Mouse (Mus musculus): ENCODE measurements around the gene Ankrd11. TPM values are rescaled to one million over a fixed set of nuclear protein-coding genes. Genes with fewer than 3 reads are reported as not detected.

Gene Ankrd11
- polyA plus RNA-seq, 1 experiment from 2014 or later: 13.6 TPM

DNA sequence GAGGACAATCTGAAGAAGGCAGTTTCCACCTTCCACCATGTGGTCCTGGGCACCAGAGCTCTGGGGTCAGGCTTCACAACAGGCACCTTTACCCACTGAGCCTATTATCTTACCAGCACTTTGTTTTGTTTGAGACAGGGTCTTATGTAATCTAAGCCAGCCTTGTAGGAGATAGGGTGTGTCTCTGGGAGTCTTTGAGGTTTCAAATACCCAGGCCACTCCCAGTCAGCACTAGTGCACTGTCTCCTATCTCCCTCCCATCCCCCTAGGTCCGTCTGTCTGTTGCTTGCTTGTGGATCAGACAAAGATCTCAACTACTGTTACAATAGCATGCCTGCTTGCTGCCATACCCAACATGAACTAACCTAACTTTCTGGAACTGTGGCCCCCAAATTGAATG, 81.1 kb downstream of the Ankrd11 start:
- DNase-seq (peak; percentile 62), ATAC-seq (ENCODE audit: low read depth) (peak; percentile 95)
- WGBS (ENCODE audit: insufficient replicate concordance): 10% methylated on average over 1 of the region's 1 CpGs
- peak overlapping the region; percentile 49 for H3K4me2 ChIP-seq
- H3K4me1 ChIP-seq (replicated peaks): peaks cover 94% of the 10 kb centered on the region
- H3K9me3 ChIP-seq (replicated peaks): no peaks in the 10 kb centered on the region
- H3K36me3 ChIP-seq: 0 out of 2 replicates have a peak, but pooled peaks cover 4% of the 10 kb centered on the region
- H3K27me3 ChIP-seq: no peaks in the 10 kb centered on the region
- peak overlapping the region; percentile 70 for H3K27ac ChIP-seq
- 0 out of 2 replicates have a peak overlapping the region, but pooled peaks have one; percentile 47 for H3K9ac ChIP-seq
- no peak overlapping the region for H3K4me3 ChIP-seq (replicated peaks)

DNA sequence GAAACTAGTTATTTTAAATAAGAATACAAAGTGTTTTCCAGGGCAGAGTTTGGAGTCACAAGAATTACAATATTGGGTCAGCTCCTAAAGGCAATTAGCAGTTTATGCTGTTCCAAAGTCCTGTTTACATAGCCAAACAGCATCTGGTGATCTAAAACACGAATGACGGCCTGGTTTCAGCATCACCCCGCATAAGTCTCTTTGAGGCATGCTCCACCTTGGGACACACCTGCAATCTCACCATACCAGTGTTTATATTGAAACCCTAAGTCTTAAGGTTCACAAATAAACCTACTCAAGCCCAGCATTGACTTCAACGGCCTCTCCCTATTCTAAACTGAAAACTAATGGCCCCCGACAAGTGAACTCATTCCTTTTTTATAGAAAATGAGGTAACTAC, 81.8 kb downstream of the Ankrd11 start:
- ATAC-seq (ENCODE audit: low read depth): no peak
- Histone ChIP-seq H3K4me3 (replicated peaks) (no peak overlapping the region), H3K4me1 (replicated peaks) (peaks cover 94% of the 10 kb centered on the region), H3K27ac (peak overlapping the region; percentile 70; the same call in 1 of the 2 replicates), H3K36me3 (no peaks in the 10 kb centered on the region), H3K9ac (no peak overlapping the region), H3K4me2 (peak overlapping the region; percentile 49), H3K27me3 (no peaks in the 10 kb centered on the region), H3K9me3 (replicated peaks) (no peaks in the 10 kb centered on the region)
- WGBS (ENCODE audit: insufficient replicate concordance): 70% methylated on average over 5 of the region's 5 CpGs
- no peak for DNase-seq

DNA sequence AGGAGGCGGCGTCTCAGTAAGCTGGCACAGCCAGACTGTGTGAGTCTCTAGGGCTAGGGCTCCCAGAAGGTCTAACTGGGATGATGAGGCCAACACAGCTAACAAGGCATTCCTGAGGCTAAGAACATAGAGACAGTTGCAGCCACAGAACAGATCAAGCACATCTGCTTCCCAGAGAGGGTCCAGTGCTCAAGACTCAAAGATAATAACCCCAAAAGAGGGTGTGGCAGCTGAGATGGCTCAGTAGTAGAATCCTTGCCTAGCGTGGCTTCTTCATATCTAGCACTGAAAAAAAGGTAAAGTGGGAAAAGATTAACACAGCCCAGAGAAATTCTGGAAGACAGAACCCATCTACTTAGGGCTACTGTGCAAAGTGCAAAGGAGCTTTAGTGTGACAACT, 86.1 kb downstream of the Ankrd11 start:
- H3K4me3 ChIP-seq (replicated peaks): no peak overlapping the region
- H3K36me3 ChIP-seq: no peaks in the 10 kb centered on the region
- whole genome bisulfite sequencing (ENCODE audit: insufficient replicate concordance): 53% methylated on average over 3 of the region's 3 CpGs
- H3K27ac ChIP-seq: peak overlapping the region; percentile 40
- peak; percentile 32 for DNase-seq
- peak; percentile 75 for ATAC-seq (ENCODE audit: low read depth)
- no peak overlapping the region for H3K9ac ChIP-seq
- H3K4me2 ChIP-seq: peak overlapping the region; percentile 32
- H3K27me3 ChIP-seq: no peaks in the 10 kb centered on the region
- peaks cover 94% of the 10 kb centered on the region for H3K4me1 ChIP-seq (replicated peaks)
- no peaks in the 10 kb centered on the region for H3K9me3 ChIP-seq (replicated peaks)

DNA sequence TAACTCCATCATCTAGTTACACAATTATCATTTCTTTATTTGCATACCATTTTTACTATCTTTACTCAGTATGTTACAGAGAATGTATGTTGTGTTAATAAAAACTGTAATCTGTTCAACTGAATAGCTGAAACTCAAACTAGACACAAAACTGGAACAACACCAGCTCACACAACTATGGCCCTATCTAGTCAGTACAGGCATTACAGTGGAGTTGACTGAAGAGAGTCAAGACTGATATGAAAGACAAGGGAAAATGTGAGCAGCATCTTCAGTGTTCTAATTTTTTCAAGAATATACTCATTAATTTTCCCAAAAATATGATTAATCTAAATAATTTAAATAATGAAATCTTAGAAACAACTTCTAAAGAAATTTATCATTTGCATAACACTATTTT, 86.9 kb downstream of the Ankrd11 start:
- Histone ChIP-seq H3K9me3 (replicated peaks) (no peaks in the 10 kb centered on the region), H3K4me1 (replicated peaks) (peaks cover 86% of the 10 kb centered on the region), H3K27ac (no peak overlapping the region; the same call in 1 of the 2 replicates), H3K9ac (no peak overlapping the region), H3K27me3 (no peaks in the 10 kb centered on the region), H3K4me3 (replicated peaks) (no peak overlapping the region), H3K36me3 (no peaks in the 10 kb centered on the region), H3K4me2 (no peak overlapping the region)
- ATAC-seq (ENCODE audit: low read depth) (0 out of 2 replicates have a peak, but pooled peaks have one; percentile 27), DNase-seq (no peak)

DNA sequence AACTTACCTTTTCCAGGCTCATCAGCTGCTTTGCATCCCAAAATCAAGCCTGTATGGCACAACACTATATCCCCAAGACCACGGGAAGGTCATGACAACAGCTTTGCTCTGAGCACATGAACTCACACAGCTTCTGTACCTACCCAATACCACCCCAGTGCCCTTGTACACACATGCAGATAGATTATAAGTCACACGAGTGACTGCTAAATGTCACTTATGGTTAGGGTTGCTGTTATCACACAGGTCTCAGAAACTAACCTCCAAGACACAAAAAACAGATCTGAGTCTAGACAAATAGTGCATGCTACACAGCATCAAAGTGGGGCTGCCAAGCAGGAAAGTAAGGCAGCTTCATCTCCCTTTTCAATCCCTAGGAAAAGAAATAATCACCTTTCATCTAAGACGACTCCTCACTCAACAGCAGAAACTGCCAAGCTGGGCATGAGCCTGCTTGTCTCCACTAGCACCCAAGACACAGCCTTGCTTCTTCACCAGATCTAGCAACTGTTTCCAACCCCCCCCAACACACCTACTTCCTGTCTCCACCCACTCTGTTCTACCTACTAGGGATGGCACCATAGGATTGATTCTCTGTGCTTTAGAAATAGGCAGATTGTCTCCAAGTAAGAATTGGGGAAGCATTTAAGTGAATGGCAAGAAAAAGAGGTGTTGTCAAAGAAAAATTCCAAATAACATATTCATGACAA, 87.8 kb downstream of the Ankrd11 start:
- ATAC-seq (ENCODE audit: low read depth): peak; percentile 27

DNA sequence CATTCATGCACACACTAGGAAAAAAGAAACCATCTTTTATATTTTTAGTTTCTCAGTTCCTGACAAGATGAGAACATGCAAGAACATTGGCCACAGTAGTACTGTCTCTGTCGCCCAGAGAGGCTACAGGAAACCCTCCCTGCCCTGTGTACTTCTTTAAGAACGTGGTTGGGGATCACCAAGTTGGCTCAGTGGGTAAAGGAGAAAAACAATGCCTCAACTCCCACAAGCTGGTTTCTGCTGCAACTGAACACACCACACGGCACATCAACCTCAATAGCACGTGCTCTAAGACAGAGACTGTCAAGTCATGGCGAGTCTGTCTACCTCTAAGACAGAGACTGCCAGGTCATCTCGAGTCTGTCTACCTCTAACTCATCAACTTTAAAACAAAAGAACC, 89.0 kb downstream of the Ankrd11 start:
- Histone ChIP-seq H3K4me1 (replicated peaks) (peaks cover 80% of the 10 kb centered on the region), H3K27ac (peak overlapping the region; percentile 21; the same call in 1 of the 2 replicates), H3K4me3 (replicated peaks) (no peak overlapping the region), H3K9me3 (replicated peaks) (no peaks in the 10 kb centered on the region), H3K36me3 (no peaks in the 10 kb centered on the region), H3K9ac (no peak overlapping the region), H3K27me3 (no peaks in the 10 kb centered on the region), H3K4me2 (no peak overlapping the region)
- no peak for ATAC-seq (ENCODE audit: low read depth)
- DNase-seq: no peak
- 42% methylated on average over 6 of the region's 6 CpGs for WGBS (ENCODE audit: insufficient replicate concordance)

More for the DNA sequence above, 87.8 kb downstream of the Ankrd11 start:
- Histone ChIP-seq H3K27me3 (no peaks in the 10 kb centered on the region), H3K4me2 (no peak overlapping the region), H3K4me3 (replicated peaks) (no peak overlapping the region), H3K9ac (0 out of 2 replicates have a peak overlapping the region, but pooled peaks have one; percentile 0), H3K9me3 (replicated peaks) (no peaks in the 10 kb centered on the region), H3K27ac (peak overlapping the region; percentile 9; the same call in 1 of the 2 replicates), H3K4me1 (replicated peaks) (peaks cover 86% of the 10 kb centered on the region), H3K36me3 (no peaks in the 10 kb centered on the region)
- WGBS (ENCODE audit: insufficient replicate concordance): 27% methylated on average over 3 of the region's 3 CpGs
- DNase-seq: no peak

DNA sequence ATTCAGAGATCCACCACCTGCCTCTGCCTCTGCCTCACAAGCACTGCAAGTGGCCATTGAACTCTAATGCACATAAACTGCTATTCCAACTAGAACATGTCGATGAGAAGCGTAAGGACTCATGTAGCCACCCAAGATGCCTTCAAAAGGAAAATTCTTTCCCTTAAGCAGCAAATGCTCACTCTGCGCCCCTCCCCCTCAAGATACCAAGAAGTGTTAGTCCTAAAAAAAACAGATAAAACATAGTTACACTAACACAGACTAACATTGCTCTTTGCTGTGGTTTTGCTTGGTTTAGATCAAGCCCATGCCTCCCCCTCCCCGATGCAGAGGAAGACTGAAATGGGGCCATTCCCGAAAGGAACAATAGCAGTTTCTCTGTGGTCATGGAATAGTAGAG, 90.6 kb downstream of the Ankrd11 start:
- H3K9me3 ChIP-seq (replicated peaks): no peaks in the 10 kb centered on the region
- H3K4me2 ChIP-seq: no peak overlapping the region
- peaks cover 74% of the 10 kb centered on the region for H3K4me1 ChIP-seq (replicated peaks)
- H3K27ac ChIP-seq: no peak overlapping the region
- H3K36me3 ChIP-seq: no peaks in the 10 kb centered on the region
- no peak overlapping the region for H3K9ac ChIP-seq
- no peak overlapping the region for H3K4me3 ChIP-seq (replicated peaks)
- 72% methylated on average over 5 of the region's 5 CpGs for WGBS (ENCODE audit: insufficient replicate concordance)
- ATAC-seq (ENCODE audit: low read depth) (no peak), DNase-seq (no peak)
- no peaks in the 10 kb centered on the region for H3K27me3 ChIP-seq

DNA sequence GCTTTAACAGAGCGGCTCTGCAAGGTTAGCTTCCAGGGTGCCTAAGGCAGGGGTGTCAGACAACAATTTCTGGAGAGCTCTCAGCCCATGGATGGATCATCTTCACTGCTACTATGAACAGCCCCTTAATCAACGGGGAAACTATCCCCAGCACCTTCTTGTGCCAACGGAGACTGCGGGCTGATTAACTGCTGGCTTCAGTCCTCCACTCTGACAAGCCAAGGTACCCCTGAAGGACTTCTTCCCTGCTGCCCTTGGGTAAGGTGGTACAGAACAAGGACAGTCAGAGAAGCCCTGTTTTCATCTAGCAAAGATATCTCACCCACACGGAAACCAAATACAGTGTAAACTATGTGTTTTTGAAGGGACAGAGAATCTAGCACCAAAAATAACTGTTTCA, 92.4 kb downstream of the Ankrd11 start:
- no peak overlapping the region for H3K9ac ChIP-seq
- H3K27ac ChIP-seq: no peak overlapping the region
- H3K9me3 ChIP-seq (replicated peaks): no peaks in the 10 kb centered on the region
- DNase-seq (no peak), ATAC-seq (ENCODE audit: low read depth) (no peak)
- H3K36me3 ChIP-seq: no peaks in the 10 kb centered on the region
- H3K4me2 ChIP-seq: no peak overlapping the region
- H3K4me1 ChIP-seq (replicated peaks): peaks cover 64% of the 10 kb centered on the region
- WGBS (ENCODE audit: insufficient replicate concordance): 80% methylated on average over 5 of the region's 5 CpGs
- H3K4me3 ChIP-seq (replicated peaks): no peak overlapping the region
- no peaks in the 10 kb centered on the region for H3K27me3 ChIP-seq

DNA sequence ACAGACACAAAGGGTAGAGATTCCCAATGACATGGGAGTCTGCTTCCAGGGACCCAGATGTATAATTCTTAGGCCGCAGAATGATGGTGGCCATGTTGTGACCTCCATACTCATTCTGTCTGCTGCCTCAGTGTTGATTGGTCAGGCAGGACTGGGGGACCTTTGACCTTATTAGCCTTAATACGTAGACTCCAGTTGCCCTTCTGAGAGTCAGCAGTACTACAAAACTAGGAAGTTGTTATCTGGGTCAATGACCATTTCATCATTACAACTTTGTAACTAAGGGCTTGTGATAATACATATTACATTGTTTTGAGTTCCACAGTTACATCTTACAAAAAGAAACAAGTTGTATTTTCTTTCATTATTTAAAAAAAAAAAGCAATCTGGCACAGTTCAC, 96.3 kb downstream of the Ankrd11 start:
- Histone ChIP-seq H3K9ac (no peak overlapping the region), H3K4me1 (replicated peaks) (peaks cover 44% of the 10 kb centered on the region), H3K4me3 (replicated peaks) (no peak overlapping the region), H3K27ac (no peak overlapping the region), H3K9me3 (replicated peaks) (no peaks in the 10 kb centered on the region), H3K27me3 (no peaks in the 10 kb centered on the region), H3K36me3 (no peaks in the 10 kb centered on the region), H3K4me2 (no peak overlapping the region)
- DNase-seq (no peak), ATAC-seq (ENCODE audit: low read depth) (no peak)
- WGBS (ENCODE audit: insufficient replicate concordance): 77% methylated on average over 2 of the region's 2 CpGs

DNA sequence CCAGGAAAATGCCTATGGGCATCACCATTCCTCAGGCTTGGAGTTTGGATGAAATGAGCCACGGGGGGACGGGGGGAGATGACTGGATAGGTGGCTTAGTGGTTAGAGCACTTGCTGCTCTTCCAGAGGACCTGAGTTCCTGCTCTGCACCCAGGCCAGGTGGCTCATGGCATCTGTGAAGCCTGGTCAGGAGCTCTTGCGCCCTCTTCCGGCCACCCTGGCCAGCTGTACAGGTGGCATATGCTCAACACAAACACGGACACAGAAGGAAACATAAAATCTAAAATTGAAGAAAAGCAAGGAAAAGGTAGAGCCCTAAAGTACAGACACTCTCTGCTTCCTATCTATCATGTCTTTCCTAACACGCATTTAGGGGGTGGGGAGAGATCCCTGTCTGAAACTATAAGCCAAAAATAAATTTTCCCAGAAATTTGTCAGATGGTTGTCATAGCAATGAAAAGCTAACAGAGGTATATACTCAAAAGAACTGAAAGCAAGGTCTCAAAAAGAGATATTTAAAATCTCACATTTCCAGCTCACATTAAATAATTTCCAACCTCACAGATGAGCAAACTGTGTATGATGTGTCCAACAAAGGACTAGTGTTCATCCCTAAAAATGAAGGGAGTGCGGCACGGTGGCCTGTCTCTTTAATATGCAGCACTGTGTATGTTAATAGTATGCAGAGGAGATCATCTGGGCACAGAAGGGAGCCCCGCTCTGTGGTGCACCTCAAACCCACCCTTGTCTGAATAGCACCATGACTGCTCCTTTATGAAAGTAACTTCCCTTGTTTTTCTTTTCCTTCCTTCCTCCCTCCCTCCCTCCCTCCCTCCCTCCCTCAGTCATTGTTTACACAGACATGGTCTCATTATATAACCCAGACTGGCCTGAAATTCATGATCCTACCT, 99.0 kb downstream of the Ankrd11 start:
- H3K9me3 ChIP-seq (replicated peaks): no peaks in the 10 kb centered on the region
- no peaks in the 10 kb centered on the region for H3K27me3 ChIP-seq
- H3K4me1 ChIP-seq (replicated peaks): peaks cover 56% of the 10 kb centered on the region
- H3K27ac ChIP-seq: no peak overlapping the region
- ATAC-seq (ENCODE audit: low read depth): no peak
- H3K36me3 ChIP-seq: no peaks in the 10 kb centered on the region
- no peak overlapping the region for H3K4me3 ChIP-seq (replicated peaks)
- WGBS (ENCODE audit: insufficient replicate concordance): 78% methylated on average over 9 of the region's 9 CpGs
- H3K4me2 ChIP-seq: no peak overlapping the region
- H3K9ac ChIP-seq: no peak overlapping the region
- DNase-seq: no peak

DNA sequence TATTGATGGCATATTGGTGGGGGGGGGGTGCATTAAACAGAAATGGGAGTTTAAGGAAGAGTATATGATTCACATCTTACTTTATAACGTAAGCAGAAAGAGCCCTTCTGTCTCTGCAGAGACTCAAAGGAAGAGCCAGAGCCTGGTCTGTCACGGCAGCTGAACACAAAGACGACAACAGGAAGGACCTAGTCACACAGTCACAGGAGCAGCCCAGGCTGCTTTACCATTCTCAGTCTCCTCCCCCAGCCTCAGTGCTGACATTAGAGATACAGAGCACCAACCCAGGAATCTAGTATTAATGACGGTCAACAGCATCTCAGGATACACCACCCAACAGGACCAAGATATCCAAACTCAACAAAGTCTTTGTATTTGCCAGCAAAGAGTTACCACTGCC, 103.5 kb downstream of the Ankrd11 start:
- 24% methylated on average over 4 of the region's 4 CpGs for WGBS (ENCODE audit: insufficient replicate concordance)
- Histone ChIP-seq H3K27me3 (no peaks in the 10 kb centered on the region), H3K4me2 (no peak overlapping the region), H3K9ac (no peak overlapping the region), H3K36me3 (no peaks in the 10 kb centered on the region), H3K27ac (no peak overlapping the region), H3K4me3 (replicated peaks) (no peak overlapping the region), H3K9me3 (replicated peaks) (no peaks in the 10 kb centered on the region), H3K4me1 (replicated peaks) (peaks cover 80% of the 10 kb centered on the region)
- DNase-seq (no peak), ATAC-seq (ENCODE audit: low read depth) (0 out of 2 replicates have a peak, but pooled peaks have one; percentile 41)

Measured in liver, embryonic 13.5 days (tissue).